Mouse (Mus musculus) retina, postnatal 7 days (tissue): ENCODE results near the gene Gm14190.
"Not testable (repeated sequence)": the region's sequence is repeated elsewhere in the genome, so short reads cannot be mapped to it uniquely, and the experiment has no call there.

Experiments used
- DNase-seq: peaks from one replicate; pipeline ENCODE4 v3.0.0-alpha.2; 2012; ENCODE audit warnings: low read depth, low spot score

Gene Gm14190

DNA sequence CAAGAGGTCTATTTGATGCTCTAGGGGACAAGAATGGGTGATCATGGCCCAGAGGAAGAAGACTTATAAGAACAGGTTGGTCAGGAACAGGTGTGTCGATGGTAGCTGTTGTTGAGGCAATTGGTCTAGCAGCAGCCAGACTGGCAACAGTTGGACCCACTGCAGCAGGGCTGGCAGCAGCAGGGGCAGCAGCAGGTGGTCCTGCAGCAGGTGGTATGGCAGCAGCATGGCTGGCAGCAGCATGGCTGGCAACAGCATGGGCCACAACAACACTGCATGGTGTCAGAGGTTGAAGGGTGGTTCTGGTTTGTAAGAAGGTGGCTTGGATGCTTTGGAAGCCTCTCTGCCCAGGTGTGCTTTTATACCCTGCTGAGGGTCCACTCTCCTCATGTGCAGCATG is at the start of gene Gm14190:
Gm14190 (minus strand) TSS at position 278 of the 400 bp plus-strand sequence.
- no peak for DNase-seq

DNA sequence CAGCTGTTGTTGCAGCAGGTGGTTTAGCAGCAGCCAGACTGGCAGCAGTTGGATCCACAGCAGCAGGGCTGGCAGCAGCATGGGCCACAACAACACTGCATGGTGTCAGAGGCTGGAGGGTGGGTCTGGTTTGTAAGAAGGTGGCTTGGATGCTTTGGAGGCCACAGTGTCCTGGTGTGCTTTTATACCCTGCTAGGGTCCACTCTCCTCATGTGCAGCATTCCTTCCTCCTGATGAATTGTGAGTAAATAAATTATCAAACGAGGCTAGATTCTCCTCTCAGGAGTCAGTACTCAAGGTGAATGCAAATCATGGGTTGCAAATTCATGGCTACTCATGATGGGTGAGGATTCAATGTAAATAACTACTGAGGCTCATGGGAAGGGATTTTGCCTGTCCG is 43.6 kb upstream of the Gm14190 start, which contains the start of gene Gm14180:
Gm14180 (minus strand) TSS at position 101 of the 400 bp plus-strand sequence.
- DNase-seq, result no peak

DNA sequence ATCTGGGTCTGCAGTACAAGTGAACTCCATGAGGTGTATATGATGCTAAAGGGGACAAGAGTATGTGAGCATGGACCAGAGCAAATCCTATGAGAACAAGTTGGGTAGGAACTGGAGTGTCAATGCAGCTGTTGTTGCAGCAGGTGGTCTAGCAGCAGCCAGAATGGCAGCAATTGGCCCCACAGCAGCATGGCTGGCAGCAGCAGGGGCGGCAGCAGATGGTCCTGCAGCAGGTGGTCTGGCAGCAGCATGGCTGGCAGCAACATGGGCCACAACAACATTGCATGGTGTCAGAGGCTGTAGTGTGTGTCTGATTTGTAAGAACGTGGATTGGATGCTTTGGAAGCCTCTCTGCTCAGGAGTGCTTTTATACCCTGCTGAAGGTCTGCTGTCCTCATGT is 33.5 kb upstream of the Gm14190 start:
- no peak for DNase-seq

DNA sequence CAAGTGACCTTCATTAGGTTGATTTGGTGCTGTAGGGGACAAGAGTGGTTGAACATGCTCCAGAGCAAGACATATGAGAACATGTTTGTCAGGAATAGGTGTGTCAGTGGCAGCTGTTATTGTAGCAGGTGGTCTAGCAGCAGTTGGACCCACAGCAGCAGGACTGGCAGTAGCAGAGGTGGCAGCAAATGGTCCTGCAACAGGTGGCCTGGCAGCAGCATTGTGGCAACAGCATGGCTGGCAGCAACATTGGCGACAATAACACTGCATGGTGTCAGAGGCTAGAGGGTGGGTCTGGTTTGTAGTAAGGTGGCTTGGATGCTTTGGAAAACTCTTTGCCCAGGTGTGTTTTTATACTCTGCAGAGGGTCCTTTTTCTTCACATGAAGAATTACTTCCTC is 28.2 kb upstream of the Gm14190 start:
- no peak for DNase-seq

DNA sequence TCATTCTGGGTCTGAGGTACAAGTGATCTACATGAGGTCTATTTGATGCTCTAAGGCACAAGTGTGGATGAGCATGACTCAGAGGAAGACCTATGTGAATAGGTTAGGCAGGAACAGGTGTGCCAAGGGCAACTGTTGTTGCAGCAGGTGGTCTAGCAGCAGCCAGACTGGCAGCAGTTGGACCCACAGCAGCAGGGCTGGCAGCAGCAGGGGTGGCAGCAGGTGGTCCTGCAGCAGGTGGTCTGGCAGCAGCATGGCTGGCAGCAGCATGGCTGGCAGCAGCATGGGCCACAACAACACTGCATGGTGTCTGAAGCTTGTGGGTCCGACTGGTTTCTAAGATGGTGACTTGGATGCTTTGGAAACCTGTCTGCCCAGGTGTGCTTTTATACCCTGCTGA is 5.3 kb downstream of the Gm14190 start:
- DNase-seq, result not testable (repeated sequence)

DNA sequence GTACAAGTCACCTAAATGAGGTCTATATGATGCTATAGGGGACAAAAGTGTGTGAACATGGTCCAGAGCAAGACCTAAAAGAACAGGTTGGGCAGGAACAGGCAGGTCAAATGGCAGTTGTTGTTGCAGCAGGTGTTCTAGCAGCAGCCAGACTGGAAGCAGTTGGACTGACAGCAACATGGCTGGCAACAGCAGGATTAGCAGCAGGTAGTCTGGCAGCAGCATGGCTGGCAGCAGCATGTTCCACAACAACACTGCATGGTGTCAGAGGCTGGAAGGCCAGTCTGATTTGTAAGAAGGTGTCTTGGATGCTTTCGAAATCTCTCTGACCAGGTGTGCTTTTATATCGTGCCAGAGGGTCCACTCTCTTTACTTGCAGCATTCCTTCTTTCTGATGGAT is 7.1 kb downstream of the Gm14190 start:
- DNase-seq, result no peak

DNA sequence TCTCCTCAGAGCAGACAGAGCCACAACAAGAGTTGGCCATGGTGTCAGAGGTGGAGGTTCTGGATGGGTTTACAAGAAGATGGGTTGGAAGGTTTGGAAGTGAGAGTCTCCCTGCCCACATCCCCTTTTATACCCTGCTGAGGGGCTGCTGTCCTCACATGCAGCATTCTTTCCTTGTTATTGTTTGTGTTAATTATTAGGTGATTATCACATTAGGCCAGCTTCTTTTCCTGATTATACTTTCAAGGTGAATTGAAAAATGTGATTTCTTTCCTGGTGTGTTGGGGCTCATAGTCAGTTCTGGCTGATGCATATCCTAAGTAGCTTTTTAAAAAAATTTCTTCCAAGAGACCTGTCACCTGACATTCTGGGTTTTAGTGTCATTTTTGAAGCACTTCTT is 24.7 kb downstream of the Gm14190 start, which contains the start of gene Krtap4-6:
Krtap4-6 (minus strand) TSS at position 101 of the 400 bp plus-strand sequence.
- DNase-seq, result no peak

DNA sequence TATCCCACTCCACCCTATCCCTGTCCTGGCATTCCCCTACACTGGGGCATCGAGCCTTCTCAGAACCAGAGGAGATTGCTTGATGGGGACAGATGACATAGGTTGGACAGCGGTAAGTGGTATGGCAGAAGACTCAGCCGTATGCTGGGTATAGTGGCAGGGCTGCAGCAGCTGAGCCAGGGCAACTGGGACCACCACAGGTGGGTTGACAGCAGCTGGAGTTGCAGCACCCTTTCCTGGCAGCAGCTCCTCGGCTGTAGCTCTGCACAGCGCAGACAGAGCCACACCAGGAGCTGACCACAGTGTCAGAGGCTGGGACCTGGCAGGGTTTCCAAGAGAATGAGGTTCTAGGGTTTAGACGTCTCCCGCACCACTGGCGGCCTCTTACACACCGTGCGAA is 27.7 kb downstream of the Gm14190 start:
- DNase-seq, result no peak

DNA sequence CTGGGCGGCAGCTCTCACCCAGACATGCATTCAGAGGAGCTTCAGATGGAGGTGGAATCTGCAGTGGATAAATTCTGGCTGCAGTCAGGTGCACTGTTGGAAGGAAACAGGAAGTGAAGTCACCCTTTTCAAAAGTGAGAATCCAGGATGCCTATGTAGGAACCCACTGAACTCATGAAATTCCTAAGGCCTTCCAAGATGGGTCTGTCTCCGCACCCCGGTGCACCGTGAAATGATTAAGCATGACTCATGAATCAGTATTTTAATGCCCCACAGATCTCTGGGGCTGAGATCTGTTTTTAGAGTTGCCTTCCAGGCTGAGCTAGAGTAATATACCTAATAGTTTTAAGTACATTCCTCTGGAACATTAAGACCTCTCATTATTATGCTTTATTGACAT is 31.3 kb downstream of the Gm14190 start:
- no peak for DNase-seq

DNA sequence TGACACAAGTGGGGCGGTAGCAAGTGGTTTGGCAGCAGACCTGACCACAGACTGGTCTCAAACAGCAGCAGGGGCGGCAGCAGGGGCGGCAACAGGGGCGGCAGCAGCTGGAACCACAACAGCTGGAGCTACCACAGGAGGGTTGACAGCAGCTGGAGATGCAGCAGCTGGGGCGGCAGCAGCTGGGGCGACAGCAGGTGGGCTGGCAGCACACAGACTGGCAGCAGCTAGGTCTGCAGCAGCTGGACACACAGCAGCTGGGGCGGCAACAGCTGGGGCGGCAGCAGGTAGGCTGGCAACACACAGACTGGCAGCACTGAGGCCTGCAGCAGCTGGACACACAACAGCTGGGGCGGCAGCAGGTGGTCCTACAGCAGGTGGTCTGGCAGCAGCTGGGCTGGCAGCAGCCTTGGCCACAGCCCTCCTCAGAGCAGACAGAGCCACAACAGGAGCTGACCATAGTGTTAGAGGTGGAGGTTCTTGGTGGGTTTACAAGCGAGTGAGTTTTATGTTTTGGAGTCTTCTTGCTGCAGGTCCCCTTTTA is 32.0 kb downstream of the Gm14190 start, which contains the start of gene Gm11563:
Gm11563 (minus strand) TSS at position 494 of the 544 bp plus-strand sequence.
- DNase-seq, result not testable (repeated sequence)

DNA sequence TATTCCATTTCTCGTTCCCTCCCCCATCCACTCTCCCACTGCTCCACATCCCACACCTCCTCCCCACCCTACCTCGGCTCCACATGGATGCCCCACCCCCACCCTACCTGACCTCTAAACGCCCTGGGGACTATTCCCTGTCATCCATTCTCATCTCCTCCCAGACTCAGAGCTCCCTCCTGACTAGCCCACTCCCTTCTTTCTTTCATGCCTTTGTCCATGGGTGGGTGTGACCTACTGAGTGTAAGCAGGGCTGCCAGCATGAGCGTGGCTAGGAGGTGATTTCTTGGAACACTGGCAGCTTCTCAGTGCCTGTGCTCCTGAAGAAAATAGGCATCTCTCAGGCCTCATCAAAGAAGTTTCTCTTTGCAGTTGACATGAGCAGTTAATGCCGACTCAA is 33.5 kb downstream of the Gm14190 start:
- DNase-seq, result no peak

DNA sequence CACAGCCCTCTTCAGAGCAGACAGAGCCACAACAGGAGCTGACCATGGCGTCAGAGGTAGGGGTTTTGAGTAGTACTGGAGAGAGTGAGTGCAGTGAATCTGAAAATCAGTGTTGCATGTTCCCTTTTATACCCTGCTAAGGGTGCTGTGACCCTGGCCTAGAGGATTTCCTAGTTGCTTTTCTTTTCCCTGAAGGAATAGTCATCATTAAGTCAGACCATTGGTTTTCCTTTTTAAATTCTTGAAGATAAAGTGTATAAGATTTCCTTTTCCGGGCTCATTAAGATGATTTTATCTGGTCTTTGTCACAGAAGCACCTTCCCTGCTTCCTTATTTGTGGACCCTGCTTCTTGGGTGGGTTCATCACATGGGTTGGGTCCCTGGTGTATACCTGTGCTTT is 40.4 kb downstream of the Gm14190 start, which contains the start of gene Gm11555:
Gm11555 (minus strand) TSS at position 101 of the 400 bp plus-strand sequence.
- no peak for DNase-seq

DNA sequence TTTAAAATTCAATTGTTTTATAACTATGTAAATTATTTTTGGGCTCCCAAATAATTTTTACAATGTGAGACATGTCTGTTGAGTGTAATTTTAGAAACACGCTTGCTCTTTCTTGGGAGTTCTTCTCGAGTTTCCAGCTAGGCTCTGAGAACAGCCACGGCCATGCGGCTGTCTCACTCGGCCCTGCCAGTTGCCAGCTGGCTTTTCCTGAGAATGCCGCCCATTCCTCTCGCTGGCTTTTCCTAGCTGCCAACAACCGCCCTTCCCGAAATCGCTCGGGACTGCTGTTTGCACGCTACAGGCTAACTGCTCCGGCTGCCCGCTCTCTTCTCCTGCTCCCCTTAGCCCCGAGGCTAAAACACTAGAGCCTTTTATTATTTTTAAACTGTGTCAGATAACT is 44.1 kb downstream of the Gm14190 start:
- no peak for DNase-seq

DNA sequence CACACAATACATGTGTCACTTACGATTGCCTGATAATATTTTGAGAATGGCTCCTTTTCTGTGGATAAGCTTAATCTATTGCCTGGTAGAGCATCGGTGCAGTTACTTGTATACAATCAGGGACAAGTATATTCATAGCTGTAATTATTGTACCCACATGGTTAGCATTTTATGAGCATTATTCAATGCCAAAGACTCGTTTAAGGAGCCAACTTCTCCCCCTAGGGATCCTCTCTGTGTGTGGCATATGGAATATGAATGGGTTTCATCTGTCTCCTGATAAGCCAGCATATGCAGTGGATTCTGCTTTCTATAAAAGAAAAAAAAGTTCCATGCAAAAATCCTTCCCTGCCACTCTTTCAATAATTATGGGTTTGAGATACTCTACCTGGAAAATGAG is 46.2 kb downstream of the Gm14190 start:
- DNase-seq, result no peak

DNA sequence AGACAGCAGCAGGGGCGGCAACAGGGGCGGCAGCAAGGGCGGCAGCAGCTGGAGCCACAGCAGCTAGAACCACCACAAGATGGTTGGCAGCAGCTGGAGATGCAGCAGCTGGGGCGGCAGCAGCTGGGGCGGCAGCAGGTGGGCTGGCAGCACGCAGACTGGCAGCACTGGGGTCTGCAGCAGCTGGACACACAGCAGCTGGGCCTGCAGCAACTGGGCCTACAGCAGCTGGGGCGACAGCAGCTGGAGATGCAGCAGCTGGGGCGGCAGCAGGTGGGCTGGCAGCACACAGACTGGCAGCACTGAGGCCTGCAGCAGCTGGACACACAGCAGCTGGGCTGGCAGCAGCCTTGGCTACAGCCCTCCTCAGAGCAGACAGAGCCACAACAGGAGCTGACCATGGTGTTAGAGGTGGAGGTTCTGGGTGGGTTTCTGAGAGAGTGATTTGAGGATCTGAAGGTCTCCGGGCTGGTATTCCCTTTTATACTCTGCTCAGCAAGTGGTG is 46.9 kb downstream of the Gm14190 start, which contains the start of gene Krtap4-7:
Krtap4-7 (minus strand) TSS at position 455 of the 505 bp plus-strand sequence.
- not testable (repeated sequence) for DNase-seq

DNA sequence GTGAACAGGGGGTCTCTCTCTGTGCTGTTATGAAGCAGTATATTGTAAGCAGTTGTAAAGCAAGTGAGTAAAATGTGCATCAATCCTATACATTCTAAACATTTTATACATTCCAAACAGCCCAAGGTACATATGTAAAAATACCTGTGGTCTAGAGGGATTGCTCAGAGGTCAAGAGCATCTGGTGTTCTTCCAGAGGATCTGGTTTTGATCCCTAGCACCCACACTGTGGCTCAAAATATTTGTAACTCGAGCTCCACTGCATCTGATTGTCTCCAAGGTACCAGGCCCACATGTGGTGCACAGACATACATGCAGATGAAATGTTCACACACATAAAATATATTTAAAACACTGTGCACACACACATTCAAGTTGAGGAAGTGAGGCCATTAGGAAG is 49.6 kb downstream of the Gm14190 start:
- DNase-seq, result no peak
